Mouse (Mus musculus) cerebellum, adult 2 months (tissue): Measurements from ENCODE around the gene Des. TPM values are rescaled to one million over a fixed set of nuclear protein-coding genes. Genes with fewer than 3 reads are reported as not detected.

Experiments
- DNase-seq, 2 experiments: peaks; one replicate each; pipeline ENCODE4 v3.0.0; 2021
- H3K27ac ChIP-seq: fragments of 200-500 bp; 2 replicates; pipeline ENCODE4 v1.5.1; 2012; ENCODE audit warnings: low read length, control low read depth, inconsistent platforms; ENCODE audit not compliant: insufficient read depth
- H3K27me3 ChIP-seq: fragments of 200-500 bp; 2 replicates; pipeline ENCODE4 v1.6.1; 2012; ENCODE audit warnings: inconsistent platforms, mild to moderate bottlenecking, low read length, moderate library complexity; ENCODE audit not compliant: control insufficient read depth, insufficient read depth
- H3K4me1 ChIP-seq: fragments of 200-500 bp; 2 replicates; pipeline ENCODE4 v1.6.1; 2011; ENCODE audit warnings: low read length; ENCODE audit not compliant: control insufficient read depth, insufficient read depth
- H3K4me3 ChIP-seq: fragments of 200-500 bp; replicated peaks from 2 replicates; pipeline ENCODE3; 2011; ENCODE audit warnings: mild to moderate bottlenecking, low read depth, low read length, control low read depth; ENCODE audit not compliant: insufficient read depth
- CTCF ChIP-seq: fragments of 200-500 bp; IDR thresholded peaks from 2 replicates; pipeline ENCODE4 v1.5.1; 2011; ENCODE audit warnings: low read depth, mild to moderate bottlenecking, control low read depth, low read length, moderate library complexity, borderline replicate concordance; ENCODE audit not compliant: insufficient read depth
- POLR2A ChIP-seq: fragments of 200-500 bp; IDR thresholded peaks from 2 replicates; pipeline ENCODE4 v1.6.1; 2011; ENCODE audit warnings: low read length, control low read depth, borderline replicate concordance; ENCODE audit not compliant: insufficient read depth
- WGBS: fragments of 180-500 bp; shearing (Covaris S2); methylation state at CpG from one replicate; pipeline ENCODE4 v1.1.7; 2018; 5-methylcytosine and 5-hydroxymethylcytosine counted together
- polyA plus RNA-seq: library from polyadenylated mRNA; depleted of rRNA; stranded (reverse); fragments of >200 nt; gene quantifications from 2 replicates; pipeline ENCODE4 v1.2.3, GENCODE M21; 2012

Des gene
- polyA plus RNA-seq, 1 experiment: 2.1 TPM

DNA sequence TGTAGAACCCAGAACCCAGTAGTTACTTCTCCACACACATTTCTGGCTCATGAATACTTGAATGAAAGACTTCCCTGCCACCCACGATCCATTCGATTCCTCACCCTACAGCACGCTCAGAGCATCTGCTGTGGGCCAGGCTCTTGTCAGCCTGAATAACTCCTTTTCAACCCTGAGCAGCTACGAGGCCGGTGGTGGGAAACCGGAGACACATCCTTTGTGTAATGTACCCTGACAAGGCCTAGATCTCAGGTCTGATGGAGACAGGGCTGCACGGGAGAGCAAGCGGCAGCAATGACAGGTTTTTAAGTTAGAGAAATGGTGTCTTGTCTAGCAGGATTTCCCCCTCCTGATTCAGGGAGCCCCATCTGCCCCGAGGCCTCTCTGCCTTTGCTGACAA lies 20.8 kb upstream of the Des start:
- WGBS: 55% methylated on average over 9 of the region's 9 CpGs
- DNase-seq: no peak
- H3K27ac ChIP-seq: no peak overlapping the region
- no peaks in the 10 kb centered on the region for H3K4me1 ChIP-seq
- no peaks in the 10 kb centered on the region for H3K27me3 ChIP-seq
- TF ChIP-seq POLR2A: no peak
- TF ChIP-seq CTCF: no peak
- H3K4me3 ChIP-seq: no peak overlapping the region

DNA sequence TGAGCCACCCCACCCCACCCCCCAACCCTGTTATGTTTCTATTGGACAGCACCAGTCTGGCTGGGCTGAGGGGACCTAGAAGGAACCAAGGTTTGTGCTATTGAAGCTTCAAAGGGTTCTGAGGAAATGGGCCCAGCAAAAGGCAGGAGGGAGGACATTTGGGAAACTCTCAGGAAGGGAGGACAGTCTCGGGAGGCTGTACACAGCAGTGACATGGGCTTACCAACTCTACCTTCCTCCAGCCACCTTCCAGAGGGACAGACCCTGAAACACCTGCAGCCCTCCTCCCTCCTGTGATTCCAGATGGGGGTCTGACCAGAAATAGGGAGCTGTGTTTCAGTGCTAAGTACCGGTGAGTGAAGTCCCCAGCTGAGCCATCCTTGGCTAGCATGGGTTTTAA lies 19.6 kb upstream of the Des start:
- WGBS: 92% methylated on average over 2 of the region's 2 CpGs
- no peaks in the 10 kb centered on the region for H3K4me1 ChIP-seq
- no peaks in the 10 kb centered on the region for H3K27me3 ChIP-seq
- TF ChIP-seq CTCF: no peak
- TF ChIP-seq POLR2A: no peak
- H3K4me3 ChIP-seq: no peak overlapping the region
- H3K27ac ChIP-seq: no peak overlapping the region
- no peak for DNase-seq

DNA sequence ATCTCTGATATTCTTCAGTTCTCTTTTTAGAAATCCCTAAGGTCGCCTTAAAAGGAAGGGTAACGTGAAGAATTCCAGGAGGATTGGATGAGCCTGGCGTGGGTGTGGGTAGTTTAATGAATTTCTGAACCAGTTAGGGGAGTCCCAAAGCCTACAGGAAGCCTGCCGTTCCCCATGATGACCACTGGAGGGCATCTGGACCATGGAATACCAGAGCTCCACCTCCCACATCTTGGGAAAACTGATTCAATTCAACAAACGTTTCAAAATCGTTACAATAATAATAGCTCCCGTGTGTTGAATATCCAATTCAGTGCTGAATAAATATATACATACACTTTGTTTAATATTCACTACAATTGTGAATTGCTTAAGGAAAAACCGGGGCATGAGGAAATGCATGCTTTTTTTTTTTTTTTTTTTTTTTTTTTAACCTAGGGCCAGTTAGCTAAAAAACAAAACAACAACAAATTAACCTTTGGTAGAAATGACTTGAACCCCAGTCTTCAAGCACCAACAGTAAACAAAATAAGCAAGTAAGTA lies 17.2 kb upstream of the Des start:
- TF ChIP-seq CTCF (peak; percentile 95), POLR2A (no peak)
- Histone ChIP-seq H3K27me3 (no peaks in the 10 kb centered on the region), H3K4me1 (no peaks in the 10 kb centered on the region), H3K27ac (no peak overlapping the region), H3K4me3 (no peak overlapping the region)
- WGBS: 1% methylated on average over 8 of the region's 8 CpGs
- peak; percentile 79 to 82 for DNase-seq

DNA sequence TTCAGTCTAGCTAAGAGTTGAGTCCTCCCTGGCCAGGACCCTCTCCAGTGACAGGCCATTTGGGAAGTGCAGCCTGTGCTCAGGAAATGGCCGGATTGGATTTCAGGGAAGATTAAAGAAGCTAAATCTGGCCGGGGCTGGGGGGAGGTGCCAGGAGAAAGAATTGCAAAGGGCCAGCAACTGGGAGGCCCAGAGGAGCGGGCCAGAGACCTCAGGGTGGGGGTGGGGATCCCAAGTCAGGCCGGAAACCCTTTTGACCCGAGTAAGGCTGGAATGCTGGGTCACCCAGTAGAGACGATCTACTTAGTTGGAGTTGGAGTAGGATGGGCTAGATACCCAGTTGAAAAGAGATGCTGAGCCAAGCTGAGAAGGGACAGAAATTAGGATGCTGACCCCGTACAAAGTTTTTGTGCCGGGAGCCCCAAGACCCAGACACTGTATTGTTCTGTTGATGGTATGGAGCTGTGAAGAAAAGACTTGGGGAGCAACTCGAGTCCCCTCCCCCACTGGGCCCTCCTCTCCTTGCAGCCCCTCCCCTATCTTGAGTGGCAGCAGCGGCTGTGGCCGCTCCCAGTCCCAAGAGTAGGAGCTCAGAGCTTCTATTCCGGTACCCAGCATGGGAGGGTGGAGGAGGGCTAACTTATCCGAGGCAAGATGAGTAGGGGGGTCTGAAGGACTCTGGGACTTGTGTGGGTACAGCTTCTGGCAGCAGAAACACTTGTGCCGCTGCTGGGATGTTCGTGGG lies 15.7 kb upstream of the Des start:
- WGBS: 57% methylated on average over 15 of the region's 15 CpGs
- Histone ChIP-seq H3K4me3 (no peak overlapping the region), H3K27ac (no peak overlapping the region), H3K27me3 (no peaks in the 10 kb centered on the region), H3K4me1 (no peaks in the 10 kb centered on the region)
- no peak for TF ChIP-seq POLR2A
- TF ChIP-seq CTCF: no peak
- DNase-seq: no peak

DNA sequence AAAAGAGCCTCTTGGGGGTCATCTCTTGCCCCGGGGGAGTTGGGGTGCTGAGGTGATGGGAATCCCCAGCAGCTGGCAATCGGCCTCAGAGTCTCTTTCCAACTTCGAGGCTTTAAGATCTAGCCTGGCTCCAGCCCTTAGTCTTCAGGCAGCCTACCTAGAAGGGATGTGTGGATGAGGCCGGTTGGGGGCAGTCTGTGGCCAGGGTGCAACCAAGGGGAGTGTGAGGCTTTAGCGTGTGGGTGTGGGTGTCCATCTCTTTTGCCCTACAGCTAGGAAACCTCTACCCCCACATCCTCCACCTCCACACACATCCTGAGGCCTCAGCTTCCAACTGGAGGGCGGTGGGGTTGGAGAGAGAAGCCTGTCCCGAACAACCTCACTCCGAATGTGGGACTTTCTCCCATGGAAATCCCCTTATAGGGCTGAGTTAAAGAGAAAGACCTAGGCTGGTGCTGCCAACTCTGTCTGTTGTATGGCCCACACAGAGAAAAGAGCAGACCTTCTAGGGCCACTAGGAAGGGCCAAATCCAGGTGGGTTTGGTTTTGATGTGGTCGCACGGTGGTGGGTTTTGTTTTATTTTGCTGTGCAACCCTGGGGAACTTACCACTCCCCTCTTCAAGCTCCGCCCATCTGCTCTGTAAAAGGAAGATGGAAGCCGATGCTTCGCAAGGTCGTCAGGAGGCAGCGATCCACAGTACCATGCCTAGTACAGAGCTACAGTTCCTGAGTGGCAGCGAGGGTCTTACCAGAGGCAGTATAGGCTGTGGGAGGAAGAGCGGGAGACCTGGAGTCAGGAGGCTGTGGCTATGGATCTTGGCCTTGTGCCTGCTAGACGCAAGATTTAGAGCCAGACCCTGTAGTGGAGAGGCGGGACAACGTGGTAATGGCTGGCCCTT lies 14.8 kb upstream of the Des start:
- DNase-seq: no peak
- no peak overlapping the region for H3K27ac ChIP-seq
- H3K27me3 ChIP-seq: no peaks in the 10 kb centered on the region
- H3K4me1 ChIP-seq: no peaks in the 10 kb centered on the region
- TF ChIP-seq POLR2A: no peak
- peak; percentile 31; the same call in 1 of the 2 replicates for TF ChIP-seq CTCF
- no peak overlapping the region for H3K4me3 ChIP-seq
- 67% methylated on average over 20 of the region's 20 CpGs for WGBS

DNA sequence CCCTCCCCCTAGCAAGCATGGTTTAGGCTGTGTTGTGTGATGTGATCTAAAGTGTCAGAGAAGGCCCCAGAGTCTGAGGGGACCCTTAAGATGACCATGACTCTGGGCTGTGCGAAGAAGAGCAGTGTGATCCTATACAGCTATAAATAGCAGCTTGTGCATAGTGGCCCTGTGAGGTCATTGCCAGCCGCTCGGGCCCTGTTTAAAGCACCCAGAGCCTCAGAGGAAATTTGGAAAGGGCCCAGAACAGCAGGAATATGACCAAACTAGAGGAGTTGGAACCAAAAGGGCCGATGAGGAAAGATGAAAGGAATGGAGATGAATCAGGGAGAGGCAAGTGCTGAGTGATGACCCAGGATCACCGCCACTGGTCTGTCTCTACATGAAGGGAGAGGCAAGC lies 12.8 kb upstream of the Des start:
- Histone ChIP-seq H3K4me1 (no peaks in the 10 kb centered on the region), H3K4me3 (no peak overlapping the region), H3K27me3 (no peaks in the 10 kb centered on the region), H3K27ac (no peak overlapping the region)
- no peak for DNase-seq
- 77% methylated on average over 5 of the region's 5 CpGs for WGBS
- TF ChIP-seq POLR2A: no peak
- TF ChIP-seq CTCF: no peak

DNA sequence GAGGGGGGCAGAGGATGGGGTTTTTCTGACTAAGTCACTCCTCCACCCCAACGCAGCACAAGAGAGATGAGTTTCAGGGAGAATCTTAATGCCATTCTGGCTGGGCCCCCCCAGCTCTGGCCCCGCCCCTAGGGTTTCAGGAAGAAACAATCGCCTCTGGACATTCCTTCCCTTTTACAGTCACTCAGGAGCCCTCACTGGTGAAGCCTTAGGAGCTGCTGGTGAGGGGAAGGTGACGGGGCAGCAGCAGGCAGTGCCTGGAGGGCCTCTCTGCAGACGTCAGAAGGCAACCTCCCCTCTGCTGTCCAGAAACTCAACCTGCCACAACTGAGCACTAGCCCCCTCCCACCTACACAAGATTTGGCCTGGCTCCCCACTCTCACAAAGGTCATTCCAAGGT lies 10.9 kb upstream of the Des start:
- no peak overlapping the region for H3K27ac ChIP-seq
- H3K4me3 ChIP-seq: no peak overlapping the region
- H3K27me3 ChIP-seq: no peaks in the 10 kb centered on the region
- H3K4me1 ChIP-seq: no peaks in the 10 kb centered on the region
- WGBS: 76% methylated on average over 5 of the region's 5 CpGs
- no peak for TF ChIP-seq POLR2A
- DNase-seq: no peak
